Mouse (Mus musculus): Measurements from ENCODE around the gene Camk1d.
"Not testable (repeated sequence)": the region's sequence is repeated elsewhere in the genome, so short reads cannot be mapped to it uniquely, and the experiment has no call there.

Camk1d gene

GRCm38 (mm10) chr2:5249199-5249598 lies 465.1 kb downstream of the Camk1d start:
- not testable (repeated sequence) for DNase-seq (ENCODE audit: low spot score in 2 of 2)
